Mouse (Mus musculus) midbrain, postnatal 0 days (tissue): Measurements from ENCODE around the gene Dlgap1. TPM values are rescaled to one million over a fixed set of nuclear protein-coding genes. Genes with fewer than 3 reads are reported as not detected.

ENCODE experiments used
- ATAC-seq: fragments of 200-750 bp; cut with Nextera tagmentation; 2 replicates; pipeline ENCODE4 v1.8.0; 2017; ENCODE audit warnings: moderate number of reproducible peaks, mild to moderate bottlenecking, moderate TSS enrichment, moderate library complexity; ENCODE audit not compliant: low FRiP score
- DNase-seq: peaks from one replicate; pipeline ENCODE4 v3.0.0-alpha.2; 2015; ENCODE audit warnings: low spot score
- H3K27ac ChIP-seq: fragments of 300-500 bp; sonication (generic); 2 replicates; pipeline ENCODE4 v1.5.1; 2014; ENCODE audit warnings: low read depth, mild to moderate bottlenecking, low read length, mixed read lengths
- H3K27me3 ChIP-seq: fragments of 300-500 bp; sonication (generic); 2 replicates; pipeline ENCODE4 v1.6.1; 2014; ENCODE audit warnings: low read length, control low read depth, mixed read lengths; ENCODE audit not compliant: insufficient read depth
- H3K36me3 ChIP-seq: fragments of 300-500 bp; sonication (generic); 2 replicates; pipeline ENCODE4 v1.6.1; 2014; ENCODE audit warnings: low read length, control low read depth, mixed read lengths; ENCODE audit not compliant: insufficient read depth
- H3K4me1 ChIP-seq: fragments of 300-500 bp; sonication (generic); 2 replicates; pipeline ENCODE4 v1.6.1; 2014; ENCODE audit warnings: mild to moderate bottlenecking, control low read depth, antibody characterized with exemption, low read length, mixed read lengths; ENCODE audit not compliant: insufficient read depth
- H3K4me2 ChIP-seq: fragments of 300-500 bp; sonication (generic); 2 replicates; pipeline ENCODE4 v1.6.1; 2014; ENCODE audit warnings: low read depth, mild to moderate bottlenecking, low read length, mixed read lengths; ENCODE audit not compliant: poor library complexity, severe bottlenecking
- H3K4me3 ChIP-seq: fragments of 300-500 bp; sonication (generic); 2 replicates; pipeline ENCODE4 v1.5.1; 2014; ENCODE audit warnings: low read depth, mild to moderate bottlenecking, low read length, moderate library complexity
- H3K9ac ChIP-seq: fragments of 300-500 bp; sonication (generic); replicated peaks from 2 replicates; pipeline ENCODE4 v1.6.1; 2014; ENCODE audit warnings: mild to moderate bottlenecking, low read length, moderate library complexity, mixed read lengths; ENCODE audit not compliant: poor library complexity, severe bottlenecking
- H3K9me3 ChIP-seq: fragments of 300-500 bp; sonication (generic); 2 replicates; pipeline ENCODE4 v1.6.1; 2016; ENCODE audit warnings: low read length, control low read depth
- CTCF ChIP-seq: IDR thresholded peaks from 2 replicates; pipeline ENCODE4 v1.5.1; 2016; ENCODE audit warnings: antibody characterized with exemption, mild to moderate bottlenecking
- WGBS: fragments of 180-500 bp; shearing (Covaris S2); extraction: QIAGEN DNeasy Blood & Tissue Kit; methylation state at CpG from one replicate; pipeline ENCODE4 v1.1.7; 2014; 5-methylcytosine and 5-hydroxymethylcytosine counted together
- polyA plus RNA-seq: library from polyadenylated mRNA; unstranded; fragments of >200 nt; fragmentation: Nextera tagmentation; extraction: Ambion mirVana; gene quantifications from 2 replicates; pipeline ENCODE4 v1.2.1, GENCODE M21; 2015
- total RNA-seq: library from RNA; depleted of rRNA; stranded (reverse); fragments of >200 nt; gene quantifications from 2 replicates; pipeline ENCODE4 v1.2.3, GENCODE M21; 2014

Gene Dlgap1
- total and polyA plus RNA-seq, 2 experiments from 2014 or later = 34.9 to 84.8 TPM

GRCm38 (mm10) chr17:70719684-70720324 is 750.9 kb downstream of the Dlgap1 start:
- no peak overlapping the region for H3K4me3 ChIP-seq
- no peak overlapping the region for H3K27ac ChIP-seq
- 88% methylated on average over 11 of the region's 11 CpGs for WGBS
- H3K4me1 ChIP-seq = no peaks in the 10 kb centered on the region
- no peak overlapping the region for H3K4me2 ChIP-seq
- DNase-seq (no peak), ATAC-seq (no peak)
- H3K9ac ChIP-seq = no peak overlapping the region
- TF ChIP-seq CTCF = no peak
- H3K27me3 ChIP-seq = no peaks in the 10 kb centered on the region
- no peaks in the 10 kb centered on the region for H3K36me3 ChIP-seq
- H3K9me3 ChIP-seq = no peaks in the 10 kb centered on the region

- TF ChIP-seq CTCF = peak; percentile 36
- peak; percentile 10 for DNase-seq
- Histone ChIP-seq H3K9ac (no peak overlapping the region), H3K36me3 (no peaks in the 10 kb centered on the region), H3K27me3 (no peaks in the 10 kb centered on the region), H3K4me2 (no peak overlapping the region), H3K4me1 (no peaks in the 10 kb centered on the region), H3K27ac (no peak overlapping the region), H3K9me3 (no peaks in the 10 kb centered on the region), H3K4me3 (no peak overlapping the region)
- ATAC-seq = no peak
- 24% methylated on average over 8 of the region's 8 CpGs for WGBS
Measured at GRCm38 (mm10) chr17:70720766-70721165, 751.9 kb downstream of the Dlgap1 start.

- Histone ChIP-seq H3K4me2 (no peak overlapping the region), H3K9ac (no peak overlapping the region), H3K27ac (no peak overlapping the region), H3K4me3 (no peak overlapping the region), H3K4me1 (no peaks in the 10 kb centered on the region), H3K9me3 (no peaks in the 10 kb centered on the region), H3K27me3 (no peaks in the 10 kb centered on the region), H3K36me3 (no peaks in the 10 kb centered on the region)
- 78% methylated on average over 3 of the region's 3 CpGs for WGBS
- ATAC-seq = no peak
- TF ChIP-seq CTCF = no peak
- no peak for DNase-seq
Measured at GRCm38 (mm10) chr17:70722146-70722545, 753.3 kb downstream of the Dlgap1 start.

GRCm38 (mm10) chr17:70728719-70729281 is 759.9 kb downstream of the Dlgap1 start:
- no peak for TF ChIP-seq CTCF
- Histone ChIP-seq H3K4me3 (no peak overlapping the region), H3K9ac (no peak overlapping the region), H3K27ac (no peak overlapping the region), H3K4me1 (no peaks in the 10 kb centered on the region), H3K27me3 (no peaks in the 10 kb centered on the region), H3K9me3 (no peaks in the 10 kb centered on the region), H3K36me3 (no peaks in the 10 kb centered on the region), H3K4me2 (no peak overlapping the region)
- no peak for ATAC-seq
- DNase-seq = no peak
- 88% methylated on average over 5 of the region's 5 CpGs for WGBS

GRCm38 (mm10) chr17:70734728-70735127 is 765.9 kb downstream of the Dlgap1 start:
- Histone ChIP-seq H3K27me3 (no peaks in the 10 kb centered on the region), H3K9ac (no peak overlapping the region), H3K9me3 (no peaks in the 10 kb centered on the region), H3K27ac (no peak overlapping the region), H3K4me2 (no peak overlapping the region), H3K4me3 (no peak overlapping the region), H3K4me1 (no peaks in the 10 kb centered on the region), H3K36me3 (no peaks in the 10 kb centered on the region)
- TF ChIP-seq CTCF = no peak
- DNase-seq = no peak
- 97% methylated on average over 3 of the region's 3 CpGs for WGBS
- no peak for ATAC-seq

GRCm38 (mm10) chr17:70735396-70735795 is 766.5 kb downstream of the Dlgap1 start:
- ATAC-seq (no peak), DNase-seq (no peak)
- H3K36me3 ChIP-seq = no peaks in the 10 kb centered on the region
- H3K9ac ChIP-seq = no peak overlapping the region
- no peak overlapping the region for H3K4me3 ChIP-seq
- H3K4me1 ChIP-seq = no peaks in the 10 kb centered on the region
- H3K4me2 ChIP-seq = no peak overlapping the region
- no peak overlapping the region for H3K27ac ChIP-seq
- no peak for TF ChIP-seq CTCF
- H3K27me3 ChIP-seq = no peaks in the 10 kb centered on the region
- H3K9me3 ChIP-seq = no peaks in the 10 kb centered on the region
- WGBS = 81% methylated on average over 3 of the region's 3 CpGs
